ENCODE assay signal across 23 mouse cellular contexts in the genomic region with DNA sequence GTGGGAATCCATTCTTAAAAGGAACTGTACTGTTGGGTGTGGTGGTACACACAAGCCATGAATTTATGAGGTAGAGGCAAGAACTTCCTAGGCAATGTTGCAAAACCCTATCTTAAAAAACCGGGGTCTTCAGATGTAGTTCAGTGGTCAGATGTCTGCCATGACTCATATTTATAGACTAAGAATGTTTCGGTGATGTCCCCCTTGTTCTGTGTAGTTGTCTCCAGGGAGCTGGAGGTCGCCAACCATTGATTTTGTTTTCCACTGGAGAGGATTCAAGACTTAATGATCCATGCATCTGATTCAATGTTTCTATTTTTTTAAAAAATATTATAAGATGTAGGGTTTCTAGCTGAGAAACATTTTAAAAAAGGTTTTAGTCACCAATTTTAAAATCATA.
DNase-seq lines count a peak whose midpoint lies in the region; TF ChIP-seq lines count a peak whose summit lies in the region.
"Had no signal": no experiment of that assay in that cellular context is flagged by ENCODE, and none has a peak within 500 bp of the region (broad histone marks: within the 10 kb centered on the region; RNA-seq: fewer than 3 reads in every experiment).

No protein-coding gene starts in this region.

- peak overlapping the region; percentile 31; the same call in 1 of the 2 replicates for H3K4me3 ChIP-seq in gastrocnemius, adult 2 months
- H3K4me3 ChIP-seq in lung, adult 2 months (replicated peaks; ENCODE audit: extremely low read depth, low read depth, low read length), result no peak overlapping the region
- H3K4me3 ChIP-seq: embryonic facial prominence, embryonic 12.5 days; embryonic facial prominence, embryonic 15.5 days; heart, embryonic 12.5 days; heart, embryonic 15.5 days; hindbrain, embryonic 13.5 days had no signal

- no peak for DNase-seq in gastrocnemius, adult 2 months
- no peak for DNase-seq in gastrocnemius, adult 18-20 months (ENCODE audit: low spot score)
- peak; percentile 1 for DNase-seq in heart, postnatal 4 days
- DNase-seq in heart, adult 9 months (ENCODE audit: low spot score in 2 of 2), result no peak
- peak; percentile 0 for DNase-seq in lung, adult 2 months
- DNase-seq in lung, postnatal 10 days, result no peak
- DNase-seq in kidney, adult 8-10 months, result no peak
- DNase-seq: adrenal gland, postnatal 10 days; adrenal gland, postnatal 36 days; cerebellum, adult 11 months; cerebellum, adult 2 months; cerebellum, adult 9-11 months; cerebellum, postnatal 25 days; forebrain, postnatal 0 days; gastrocnemius, postnatal 10 days; gastrocnemius, postnatal 36 days; heart, adult 18-20 months; heart, postnatal 14 days had no signal

- intact Hi-C loops in gastrocnemius, adult 2 months (cut with DNase I), result no loop called here

- TF ChIP-seq CTCF in gastrocnemius, adult 2 months (IDR thresholded peaks at IDR 0.05), result no peak
- TF ChIP-seq CTCF in lung, adult 2 months (IDR thresholded peaks at IDR 0.05; ENCODE audit: insufficient read depth, low read length), result no peak

- H3K27ac ChIP-seq in gastrocnemius, adult 2 months, result peak overlapping the region; percentile 100
- H3K27ac ChIP-seq: embryonic facial prominence, embryonic 12.5 days; embryonic facial prominence, embryonic 15.5 days; heart, embryonic 15.5 days; hindbrain, embryonic 13.5 days had no signal

- H3K4me1 ChIP-seq in lung, adult 2 months (ENCODE audit: control insufficient read depth, insufficient read depth, low read length), result peaks cover 21% of the 10 kb centered on the region

- whole genome bisulfite sequencing in lung, adult 2 months, result 68% methylated on average over 3 of the region's 3 CpGs

- no peak for TF ChIP-seq POLR2A in lung, adult 2 months (IDR thresholded peaks at IDR 0.05; ENCODE audit: borderline replicate concordance, extremely low read depth, low read depth, low read length)

Comparison
In these comparisons a context has a peak if more than half of its experiments do, and no peak if none do; other contexts are left out.
1. DNase-seq: peak in heart, postnatal 4 days (single experiment) and lung, adult 2 months (single experiment); none in gastrocnemius, adult 2 months (single experiment), gastrocnemius, adult 18-20 months (single experiment), heart, adult 9 months (0 of 2), lung, postnatal 10 days (single experiment) and kidney, adult 8-10 months (0 of 2).